Mouse (Mus musculus): Measurements from ENCODE around the gene Htra1. TPM values are rescaled to one million over a fixed set of nuclear protein-coding genes. Genes with fewer than 3 reads are reported as not detected.

The Htra1 gene
- polyA plus RNA-seq, 1 experiment, result 74.8 TPM

DNA sequence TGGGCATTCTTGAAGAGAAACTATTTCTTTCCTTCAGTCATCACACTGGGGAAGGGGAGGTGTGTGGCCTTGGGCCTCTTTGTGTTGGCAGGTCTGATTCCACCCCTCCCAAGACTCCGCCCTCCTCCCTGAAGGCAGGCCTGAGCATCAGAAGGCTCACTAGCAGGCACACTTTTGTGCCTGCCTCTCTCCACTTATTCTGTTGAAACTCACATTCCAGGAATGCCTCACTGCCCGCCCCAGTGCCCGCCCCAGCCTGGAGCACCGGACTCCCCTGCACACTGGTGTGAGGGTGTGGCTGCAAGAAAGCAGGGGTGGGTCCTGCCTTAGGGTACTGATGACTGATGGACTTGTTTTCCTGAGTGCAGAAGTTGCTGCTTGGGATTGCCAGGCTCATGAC, 46.5 kb downstream of the Htra1 start:
- peaks cover 36% of the 10 kb centered on the region for H3K36me3 ChIP-seq (ENCODE audit: control insufficient read depth, insufficient read depth)
- H3ac ChIP-seq (ENCODE audit: control insufficient read depth, insufficient read length, low read depth), result no peak overlapping the region
- TF ChIP-seq MAX (IDR thresholded peaks at IDR 0.05) (peak; percentile 43), CEBPB (IDR thresholded peaks at IDR 0.05; ENCODE audit: low read depth) (peak; percentile 6), CTCF (IDR thresholded peaks at IDR 0.05; ENCODE audit: control insufficient read depth, insufficient read depth, insufficient read length) (no peak)
- H3K79me3 ChIP-seq (ENCODE audit: low read depth), result no peaks in the 10 kb centered on the region
- no peak overlapping the region for H3K4me3 ChIP-seq (ENCODE audit: insufficient read depth, poor library complexity, severe bottlenecking)
- H3K79me2 ChIP-seq (ENCODE audit: control insufficient read depth, insufficient read depth), result no peaks in the 10 kb centered on the region
- H3K27me3 ChIP-seq (ENCODE audit: control insufficient read depth, insufficient read depth, insufficient read length), result no peaks in the 10 kb centered on the region

DNA sequence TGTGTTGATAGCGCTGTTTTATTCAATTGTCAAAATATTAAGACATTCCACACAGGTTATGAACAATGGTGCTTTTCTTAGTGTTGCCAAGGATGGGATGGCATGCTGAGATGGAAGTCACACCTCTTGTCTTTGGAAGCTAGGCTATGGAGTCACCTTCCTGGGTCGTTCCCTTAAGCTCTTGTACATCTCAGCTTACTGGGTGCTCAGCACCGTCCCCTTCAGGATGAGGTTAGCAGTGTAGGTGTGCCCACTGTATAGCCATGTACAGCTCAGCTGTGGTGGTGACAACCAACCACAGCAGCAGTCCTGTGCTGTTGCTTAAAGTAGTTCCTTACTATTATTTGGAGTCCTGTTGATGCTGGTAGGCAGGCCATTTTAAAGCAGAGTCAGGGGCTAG, 47.0 kb downstream of the Htra1 start:
- TF ChIP-seq MYOG (IDR thresholded peaks at IDR 0.05; ENCODE audit: control insufficient read depth, extremely low read depth, insufficient read length), result no peak
- TF ChIP-seq MAX (IDR thresholded peaks at IDR 0.05), result no peak
- no peak for TF ChIP-seq MYOD1 (IDR thresholded peaks at IDR 0.05; ENCODE audit: control insufficient read depth, insufficient read length, low read depth)
- TF ChIP-seq USF1 (IDR thresholded peaks at IDR 0.05; ENCODE audit: low read depth), result no peak
- TF ChIP-seq CEBPB (IDR thresholded peaks at IDR 0.05; ENCODE audit: low read depth), result no peak
- no peak for TF ChIP-seq FOSL1 (IDR thresholded peaks at IDR 0.05; ENCODE audit: insufficient read depth, low read length, poor library complexity, severe bottlenecking)
- Histone ChIP-seq H3K4me3 (ENCODE audit: insufficient read depth, poor library complexity, severe bottlenecking) (no peak overlapping the region), H3K27me3 (ENCODE audit: control insufficient read depth, insufficient read depth, insufficient read length) (no peaks in the 10 kb centered on the region), H3K36me3 (ENCODE audit: control insufficient read depth, insufficient read depth) (peaks cover 36% of the 10 kb centered on the region), H3K79me2 (ENCODE audit: control insufficient read depth, insufficient read depth) (no peaks in the 10 kb centered on the region), H3K79me3 (ENCODE audit: low read depth) (no peaks in the 10 kb centered on the region), H3ac (ENCODE audit: control insufficient read depth, insufficient read length, low read depth) (no peak overlapping the region)

DNA sequence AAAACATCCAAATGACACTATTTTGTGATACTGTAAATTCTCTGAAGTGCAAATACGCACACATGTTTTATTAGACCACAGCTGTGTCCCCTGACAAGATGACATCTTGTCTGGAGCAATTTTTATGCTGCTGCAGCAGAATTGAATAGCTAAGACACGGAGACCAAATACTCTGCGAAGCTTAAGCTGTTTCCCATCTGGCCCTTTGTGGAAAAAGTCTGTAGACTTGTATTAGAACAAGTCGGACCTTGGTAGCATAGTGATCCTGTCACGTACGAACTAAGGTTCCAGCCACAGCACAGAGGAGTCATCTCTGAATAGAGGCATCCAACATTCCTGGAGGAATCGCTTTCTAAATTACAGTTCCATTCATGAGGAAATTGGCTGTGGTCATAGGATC, 48.4 kb downstream of the Htra1 start:
- no peak for TF ChIP-seq CTCF (IDR thresholded peaks at IDR 0.05; ENCODE audit: control insufficient read depth, insufficient read depth, insufficient read length)
- no peak for TF ChIP-seq FOSL1 (IDR thresholded peaks at IDR 0.05; ENCODE audit: insufficient read depth, low read length, poor library complexity, severe bottlenecking)
- no peak for TF ChIP-seq MYOG (IDR thresholded peaks at IDR 0.05; ENCODE audit: control insufficient read depth, extremely low read depth, insufficient read length)
- no peak for TF ChIP-seq MYOD1 (IDR thresholded peaks at IDR 0.05; ENCODE audit: control insufficient read depth, insufficient read length, low read depth)
- TF ChIP-seq USF1 (IDR thresholded peaks at IDR 0.05; ENCODE audit: low read depth), result no peak
- no peak for TF ChIP-seq CEBPB (IDR thresholded peaks at IDR 0.05; ENCODE audit: low read depth)
- H3ac ChIP-seq (ENCODE audit: control insufficient read depth, insufficient read length, low read depth), result no peak overlapping the region
- peaks cover 32% of the 10 kb centered on the region for H3K36me3 ChIP-seq (ENCODE audit: control insufficient read depth, insufficient read depth)
- no peaks in the 10 kb centered on the region for H3K79me2 ChIP-seq (ENCODE audit: control insufficient read depth, insufficient read depth)
- H3K79me3 ChIP-seq (ENCODE audit: low read depth), result no peaks in the 10 kb centered on the region
- no peak overlapping the region for H3K4me3 ChIP-seq (ENCODE audit: insufficient read depth, poor library complexity, severe bottlenecking)
- H3K27me3 ChIP-seq (ENCODE audit: control insufficient read depth, insufficient read depth, insufficient read length), result no peaks in the 10 kb centered on the region

DNA sequence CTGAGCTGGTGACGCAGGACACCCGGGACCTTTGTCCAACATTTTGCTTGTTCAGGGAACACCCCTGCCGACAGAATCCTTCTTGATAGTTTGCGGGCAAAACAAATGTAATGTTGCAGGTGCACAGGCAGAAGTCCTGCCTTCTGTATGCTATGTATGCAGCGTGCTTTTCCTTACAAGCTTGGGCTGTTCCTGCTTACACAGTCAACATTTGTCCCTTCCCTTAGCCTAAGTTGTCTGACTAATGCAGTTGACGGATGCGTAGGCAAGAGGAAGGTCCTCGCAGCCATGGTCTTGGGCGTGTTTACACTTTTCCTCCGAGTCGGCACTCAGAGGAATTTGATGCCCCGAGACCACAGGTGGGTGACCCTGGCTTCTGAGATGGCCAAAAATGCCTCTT, 49.3 kb downstream of the Htra1 start:
- H3ac ChIP-seq (ENCODE audit: control insufficient read depth, insufficient read length, low read depth), result no peak overlapping the region
- H3K27me3 ChIP-seq (ENCODE audit: control insufficient read depth, insufficient read depth, insufficient read length), result no peaks in the 10 kb centered on the region
- H3K36me3 ChIP-seq (ENCODE audit: control insufficient read depth, insufficient read depth), result peaks cover 29% of the 10 kb centered on the region
- H3K79me3 ChIP-seq (ENCODE audit: low read depth), result no peaks in the 10 kb centered on the region
- TF ChIP-seq FOSL1 (IDR thresholded peaks at IDR 0.05; ENCODE audit: insufficient read depth, low read length, poor library complexity, severe bottlenecking), result no peak
- TF ChIP-seq CTCF (IDR thresholded peaks at IDR 0.05; ENCODE audit: control insufficient read depth, insufficient read depth, insufficient read length), result no peak
- TF ChIP-seq MYOD1 (IDR thresholded peaks at IDR 0.05; ENCODE audit: control insufficient read depth, insufficient read length, low read depth), result no peak
- no peak for TF ChIP-seq MAX (IDR thresholded peaks at IDR 0.05)
- no peak for TF ChIP-seq MYOG (IDR thresholded peaks at IDR 0.05; ENCODE audit: control insufficient read depth, extremely low read depth, insufficient read length)
- TF ChIP-seq USF1 (IDR thresholded peaks at IDR 0.05; ENCODE audit: low read depth), result no peak
- no peak for TF ChIP-seq CEBPB (IDR thresholded peaks at IDR 0.05; ENCODE audit: low read depth)
- H3K4me3 ChIP-seq (ENCODE audit: insufficient read depth, poor library complexity, severe bottlenecking), result no peak overlapping the region
- H3K79me2 ChIP-seq (ENCODE audit: control insufficient read depth, insufficient read depth), result no peaks in the 10 kb centered on the region

DNA sequence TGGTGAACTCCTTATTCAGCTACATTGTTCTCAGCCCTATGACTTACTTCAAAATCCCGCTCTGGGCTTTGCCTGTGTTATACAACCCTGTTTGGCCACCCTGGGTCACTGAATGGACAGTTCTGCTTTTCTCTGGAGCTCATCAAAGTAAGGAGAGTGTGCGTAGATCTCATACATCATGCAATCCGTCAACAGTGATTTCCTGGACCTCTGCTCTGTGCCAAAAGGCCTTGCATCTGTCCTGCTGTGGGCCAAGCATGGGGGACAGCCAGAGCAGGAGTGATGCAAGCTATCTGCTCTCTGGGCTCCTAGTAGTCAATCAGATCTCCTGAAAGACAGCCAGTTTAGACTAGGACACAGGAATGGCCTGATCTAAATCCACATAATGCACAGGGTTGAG, 49.8 kb downstream of the Htra1 start:
- Histone ChIP-seq H3K27me3 (ENCODE audit: control insufficient read depth, insufficient read depth, insufficient read length) (no peaks in the 10 kb centered on the region), H3ac (ENCODE audit: control insufficient read depth, insufficient read length, low read depth) (no peak overlapping the region)
- TF ChIP-seq CEBPB (IDR thresholded peaks at IDR 0.05; ENCODE audit: low read depth) (no peak), FOSL1 (IDR thresholded peaks at IDR 0.05; ENCODE audit: insufficient read depth, low read length, poor library complexity, severe bottlenecking) (no peak), MYOG (IDR thresholded peaks at IDR 0.05; ENCODE audit: control insufficient read depth, extremely low read depth, insufficient read length) (no peak), MAX (IDR thresholded peaks at IDR 0.05) (no peak)

DNA sequence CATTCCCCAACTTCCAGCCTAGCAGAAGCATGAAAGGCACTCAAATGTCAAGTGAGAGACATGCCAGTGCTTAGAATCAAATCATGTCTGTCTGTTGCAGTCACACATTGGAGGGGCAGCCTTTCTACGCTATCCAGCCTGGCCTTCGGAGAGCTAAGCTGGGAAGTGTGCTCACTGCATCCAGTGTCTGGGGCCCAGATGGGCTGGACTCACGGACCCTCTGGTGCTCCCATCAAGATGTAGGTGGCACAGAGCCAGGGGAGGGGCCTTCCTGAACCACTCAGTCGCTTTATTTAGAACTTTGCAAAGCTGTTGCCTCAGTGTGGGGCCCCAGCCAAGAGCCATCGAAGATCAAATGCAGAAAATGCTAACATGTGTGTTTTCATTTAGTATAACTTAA, 52.2 kb downstream of the Htra1 start:
- Histone ChIP-seq H3K79me2 (ENCODE audit: control insufficient read depth, insufficient read depth) (no peaks in the 10 kb centered on the region), H3ac (ENCODE audit: control insufficient read depth, insufficient read length, low read depth) (no peak overlapping the region), H3K36me3 (ENCODE audit: control insufficient read depth, insufficient read depth) (peaks cover 22% of the 10 kb centered on the region), H3K79me3 (ENCODE audit: low read depth) (no peaks in the 10 kb centered on the region), H3K4me3 (ENCODE audit: insufficient read depth, poor library complexity, severe bottlenecking) (no peak overlapping the region), H3K27me3 (ENCODE audit: control insufficient read depth, insufficient read depth, insufficient read length) (no peaks in the 10 kb centered on the region)
- TF ChIP-seq MYOG (IDR thresholded peaks at IDR 0.05; ENCODE audit: control insufficient read depth, extremely low read depth, insufficient read length) (no peak), FOSL1 (IDR thresholded peaks at IDR 0.05; ENCODE audit: insufficient read depth, low read length, poor library complexity, severe bottlenecking) (no peak), MYOD1 (IDR thresholded peaks at IDR 0.05; ENCODE audit: control insufficient read depth, insufficient read length, low read depth) (no peak), CEBPB (IDR thresholded peaks at IDR 0.05; ENCODE audit: low read depth) (no peak), CTCF (IDR thresholded peaks at IDR 0.05; ENCODE audit: control insufficient read depth, insufficient read depth, insufficient read length) (no peak), USF1 (IDR thresholded peaks at IDR 0.05; ENCODE audit: low read depth) (no peak), MAX (IDR thresholded peaks at IDR 0.05) (no peak)

More for the DNA sequence above, 49.8 kb downstream of the Htra1 start:
- peaks cover 29% of the 10 kb centered on the region for H3K36me3 ChIP-seq (ENCODE audit: control insufficient read depth, insufficient read depth)
- no peak overlapping the region for H3K4me3 ChIP-seq (ENCODE audit: insufficient read depth, poor library complexity, severe bottlenecking)
- no peaks in the 10 kb centered on the region for H3K79me2 ChIP-seq (ENCODE audit: control insufficient read depth, insufficient read depth)
- no peaks in the 10 kb centered on the region for H3K79me3 ChIP-seq (ENCODE audit: low read depth)
